Mouse (Mus musculus) urinary bladder, postnatal 36 days (tissue): Measurements from ENCODE around the gene Sh2d3c.

Source experiments
- DNase-seq, 2 experiments: peaks; one replicate each; pipeline ENCODE4 v3.0.0; 2022; ENCODE audit warnings: low spot score in 2 of 2, mixed read lengths in 1 of 2

The Sh2d3c gene

DNA sequence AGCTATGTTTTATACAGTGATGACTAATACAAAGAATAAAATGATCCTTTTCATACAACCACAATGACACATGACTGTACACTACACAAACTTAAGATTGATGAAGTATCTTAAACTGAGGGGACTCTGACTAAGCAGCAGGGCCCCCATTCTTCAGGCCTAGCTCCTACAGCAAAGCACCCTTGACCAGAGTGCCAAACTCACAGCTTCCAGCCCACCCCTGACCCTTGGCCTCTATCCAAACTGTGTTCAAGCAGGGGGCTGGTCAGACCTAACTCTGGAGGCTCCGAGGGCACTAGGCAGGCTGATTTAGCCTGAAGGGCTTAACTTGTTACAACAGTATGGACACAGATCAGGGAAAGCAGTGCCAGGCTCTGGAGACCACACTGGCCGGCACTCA, 67.7 kb downstream of the Sh2d3c start:
- no peak for DNase-seq

DNA sequence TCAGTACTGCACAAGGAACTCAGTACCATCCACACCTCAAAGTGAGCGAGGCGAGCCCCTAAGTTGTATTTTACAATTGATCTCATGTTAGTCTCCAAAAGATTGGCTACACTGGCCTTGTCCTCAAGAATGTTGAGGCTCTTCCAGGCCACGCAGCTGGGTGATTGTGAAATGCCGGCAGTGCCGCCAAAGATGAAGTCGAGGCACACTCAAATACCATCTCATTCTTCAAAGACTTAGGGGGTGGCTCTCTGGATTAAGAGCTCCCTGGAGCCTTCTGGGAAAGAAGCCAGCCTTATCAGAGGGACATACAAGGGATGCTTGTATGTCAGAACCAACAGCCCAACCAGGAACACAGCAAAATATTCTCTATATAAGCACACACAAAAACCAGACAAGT, 70.4 kb downstream of the Sh2d3c start:
- peak in 1 of 2 experiments; percentile 70 for DNase-seq

DNA sequence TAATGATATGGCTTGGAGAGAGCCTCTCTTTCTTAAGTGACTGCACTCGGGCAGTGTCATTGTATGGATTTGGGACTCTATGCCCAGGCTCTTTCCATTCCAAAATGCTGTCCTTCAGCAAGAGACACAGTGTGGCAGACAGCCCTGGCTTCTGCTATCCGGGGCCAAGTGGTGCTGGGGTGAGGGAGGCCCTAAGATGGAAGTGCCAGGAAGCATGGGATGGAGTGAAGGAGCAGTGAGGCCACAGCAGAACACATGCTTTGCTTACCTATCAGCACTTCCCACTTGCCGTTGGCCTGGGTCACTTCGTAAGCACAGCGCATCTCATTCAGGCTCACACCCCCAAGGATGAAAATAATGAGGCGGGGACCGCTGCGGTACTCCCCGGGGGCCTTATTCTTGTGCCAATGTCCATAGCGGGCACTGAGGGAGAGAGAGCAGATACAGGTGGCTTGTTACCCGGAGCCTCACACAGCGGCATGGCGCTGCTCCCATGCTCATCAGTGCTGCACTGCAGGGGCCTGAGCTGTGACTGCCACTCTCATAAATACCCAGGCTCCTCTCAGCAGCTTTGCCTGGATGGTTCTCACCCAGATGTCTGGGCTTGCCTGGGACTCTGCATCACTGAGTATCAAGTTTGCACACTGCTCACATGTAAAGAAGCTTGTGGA, 75.0 kb downstream of the Sh2d3c start:
- DNase-seq = no peak

DNA sequence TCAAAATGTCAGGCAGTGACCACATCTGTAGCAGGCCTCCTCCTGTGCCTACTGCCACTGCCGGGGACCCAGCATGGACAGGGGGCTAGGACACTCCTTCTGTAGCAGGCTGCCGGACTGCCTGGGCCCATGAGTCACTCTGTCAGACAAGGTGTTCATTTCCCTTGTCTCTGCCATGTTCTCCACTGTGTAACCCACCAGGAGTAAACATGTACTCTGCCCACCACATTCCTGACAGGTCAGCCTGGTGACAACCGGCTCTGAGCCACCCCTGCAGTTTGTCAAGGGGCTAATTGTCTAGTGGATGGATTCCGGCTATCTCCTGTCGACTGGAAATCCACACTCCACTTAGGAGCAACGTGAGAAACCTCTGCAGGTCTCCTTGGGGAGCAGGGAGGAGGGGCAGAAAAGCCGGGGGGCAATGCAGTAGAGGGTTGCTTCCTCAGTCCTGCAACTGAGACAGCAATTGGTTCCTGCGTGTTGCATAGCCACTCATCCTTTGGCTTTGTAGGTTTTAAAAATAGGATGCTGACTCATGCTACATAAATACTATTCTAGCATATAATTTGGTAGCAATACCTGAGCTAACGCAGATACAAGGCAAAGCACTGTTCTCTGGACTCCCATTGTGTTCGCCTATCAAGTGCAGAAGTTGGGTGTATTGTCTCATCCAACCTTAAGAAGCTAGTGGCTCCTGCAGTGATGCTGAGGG, 77.6 kb downstream of the Sh2d3c start:
- no peak for DNase-seq
